In genomic region chr14:50807487-50808072, GRCm38 (mm10) we compare ENCODE assay signal across 8 mouse cellular contexts. TPM values are rescaled to one million over a fixed set of nuclear protein-coding genes. Genes with fewer than 3 reads are reported as not detected.
DNase-seq lines count a peak whose midpoint lies in the region; ATAC-seq and TF ChIP-seq lines count a peak whose summit lies in the region.

TSS of gene Ccnb1ip1 (minus strand) at chr14:50807732.
TSS of gene Parp2 (plus strand) at chr14:50807841.

- in situ Hi-C loops in CH12.LX (cut with MboI; ENCODE audit: low pct_ligation_motif_present, low pct_unique_long_range_greater_than_20kb, low sequenced_read_pairs): loop anchor here (5.0 to 25.0 kb wide), 3 partner anchors 125 to 455 kb away; partner anchors contain the start of genes Pip4p1, Pnp and Rnase2a

- TF ChIP-seq RAD21 in CH12.LX (IDR thresholded peaks at IDR 0.05; ENCODE audit: low read depth, low read length): no peak

- H3K9ac ChIP-seq in CH12.LX (ENCODE audit: insufficient read depth, low read depth): peak within 1 kb of the TSS; percentile 96
- H3K9ac ChIP-seq in forebrain, embryonic 11.5 days (ENCODE audit: low read length): peak within 1 kb of the TSS; percentile 77
- H3K9ac ChIP-seq in heart, embryonic 16.5 days (ENCODE audit: low read length): peak within 1 kb of the TSS; percentile 86
- peak within 1 kb of the TSS; percentile 69 for H3K9ac ChIP-seq in liver, embryonic 15.5 days
- peak within 1 kb of the TSS; percentile 64 for H3K9ac ChIP-seq in neural tube, embryonic 12.5 days

- TF ChIP-seq EP300 in CH12.LX (IDR thresholded peaks at IDR 0.05; ENCODE audit: low read length): 0 out of 2 replicates have a peak, but pooled peaks have one; percentile 9

- H3K4me3 ChIP-seq in CH12.LX (replicated peaks in 1 of 3; ENCODE audit: low read depth in 2 of 3, low read length in 2 of 3, poor library complexity in 1 of 3): peak within 1 kb of the TSS; percentile 69 to 100 (median 76)
- H3K4me3 ChIP-seq in forebrain, embryonic 11.5 days (ENCODE audit: low read depth, low read length): peak within 1 kb of the TSS; percentile 50
- peak within 1 kb of the TSS; percentile 78 for H3K4me3 ChIP-seq in heart, embryonic 16.5 days (ENCODE audit: low read length)
- peak within 1 kb of the TSS; percentile 65 for H3K4me3 ChIP-seq in liver, embryonic 15.5 days (replicated peaks)
- H3K4me3 ChIP-seq in neural tube, embryonic 12.5 days: peak within 1 kb of the TSS; percentile 49

- H3K9me3 ChIP-seq in CH12.LX (replicated peaks; ENCODE audit: low read length): no peaks in the 10 kb centered on the region
- no peaks in the 10 kb centered on the region for H3K9me3 ChIP-seq in forebrain, embryonic 11.5 days (ENCODE audit: control insufficient read depth, low read length)
- no peaks in the 10 kb centered on the region for H3K9me3 ChIP-seq in heart, embryonic 16.5 days (replicated peaks; ENCODE audit: control insufficient read depth, low read length)
- no peaks in the 10 kb centered on the region for H3K9me3 ChIP-seq in liver, embryonic 15.5 days (replicated peaks)
- H3K9me3 ChIP-seq in neural tube, embryonic 12.5 days: no peaks in the 10 kb centered on the region

- DNase-seq in CH12.LX (ENCODE audit: extremely low read depth): peak; percentile 97
- DNase-seq in c-Kit-positive CD71-positive TER-119-negative erythroid progenitor cells, embryonic 14.5 days (ENCODE audit: low read depth): peak; percentile 95
- DNase-seq in forebrain, embryonic 11.5 days (ENCODE audit: low spot score): peak; percentile 95
- peak; percentile 94 to 96 for DNase-seq in kidney, postnatal 36 days
- peak; percentile 99 for DNase-seq in telencephalon, adult 2 months (ENCODE audit: low read depth, low spot score)

- no peak within 1 kb of the TSS for H3K27ac ChIP-seq in CH12.LX (ENCODE audit: insufficient read depth, low read depth)
- peak within 1 kb of the TSS; percentile 84 for H3K27ac ChIP-seq in forebrain, embryonic 11.5 days (ENCODE audit: low read depth, low read length)
- peak within 1 kb of the TSS; percentile 90 for H3K27ac ChIP-seq in heart, embryonic 16.5 days (ENCODE audit: low read length)
- peak within 1 kb of the TSS; percentile 90 for H3K27ac ChIP-seq in liver, embryonic 15.5 days (replicated peaks)
- peak within 1 kb of the TSS; percentile 57 for H3K27ac ChIP-seq in neural tube, embryonic 12.5 days

- TF ChIP-seq POLR2A in CH12.LX (IDR thresholded peaks at IDR 0.05; ENCODE audit: low read depth, low read length): peak; percentile 95

- ATAC-seq in forebrain, embryonic 11.5 days (replicated peaks; ENCODE audit: low FRiP score): peak; percentile 97
- ATAC-seq in heart, embryonic 16.5 days (replicated peaks; ENCODE audit: extremely low read depth, insufficient read depth, low FRiP score): peak; percentile 99
- peak; percentile 100 for ATAC-seq in liver, embryonic 15.5 days (ENCODE audit: insufficient read depth)
- peak; percentile 97 for ATAC-seq in neural tube, embryonic 12.5 days (ENCODE audit: low FRiP score, low read depth)

- H3K4me2 ChIP-seq in CH12.LX (ENCODE audit: insufficient read depth, low read depth, poor library complexity, severe bottlenecking): peak within 1 kb of the TSS; percentile 98
- H3K4me2 ChIP-seq in forebrain, embryonic 11.5 days (ENCODE audit: low read depth, low read length, severe bottlenecking): peak within 1 kb of the TSS; percentile 59
- peak within 1 kb of the TSS; percentile 66 for H3K4me2 ChIP-seq in heart, embryonic 16.5 days (ENCODE audit: low read depth, low read length)
- H3K4me2 ChIP-seq in liver, embryonic 15.5 days: peak within 1 kb of the TSS; percentile 82
- H3K4me2 ChIP-seq in neural tube, embryonic 12.5 days (replicated peaks): peak within 1 kb of the TSS; percentile 55

- H3K4me1 ChIP-seq in CH12.LX (ENCODE audit: control insufficient read depth in 1 of 2, insufficient read depth in 2 of 2): peaks cover 0 to 11% of the 10 kb centered on the region in 2 experiments; a peak in 1 of 4 replicates
- no peaks in the 10 kb centered on the region for H3K4me1 ChIP-seq in forebrain, embryonic 11.5 days (replicated peaks; ENCODE audit: control insufficient read depth, insufficient read depth, low read length)
- peaks cover 3% of the 10 kb centered on the region for H3K4me1 ChIP-seq in heart, embryonic 16.5 days (ENCODE audit: control insufficient read depth, insufficient read depth, low read length)
- peaks cover 18% of the 10 kb centered on the region for H3K4me1 ChIP-seq in liver, embryonic 15.5 days (replicated peaks)
- H3K4me1 ChIP-seq in neural tube, embryonic 12.5 days: peaks cover 3% of the 10 kb centered on the region; the same call in 1 of the 2 replicates

- under 1% methylated on average over 42 of the region's 42 CpGs for WGBS in forebrain, embryonic 11.5 days
- WGBS in heart, embryonic 16.5 days: under 1% methylated on average over 42 of the region's 42 CpGs
- under 1% methylated on average over 42 of the region's 42 CpGs for WGBS in liver, embryonic 15.5 days (ENCODE audit: insufficient replicate concordance)
- under 1% methylated on average over 42 of the region's 42 CpGs for WGBS in neural tube, embryonic 12.5 days

- no peaks in the 10 kb centered on the region for H3K27me3 ChIP-seq in CH12.LX (replicated peaks)
- no peaks in the 10 kb centered on the region for H3K27me3 ChIP-seq in forebrain, embryonic 11.5 days (ENCODE audit: control insufficient read depth, insufficient read depth, low read length)
- H3K27me3 ChIP-seq in heart, embryonic 16.5 days (ENCODE audit: control insufficient read depth, insufficient read depth, low read length): no peaks in the 10 kb centered on the region
- no peaks in the 10 kb centered on the region for H3K27me3 ChIP-seq in liver, embryonic 15.5 days
- H3K27me3 ChIP-seq in neural tube, embryonic 12.5 days (replicated peaks): no peaks in the 10 kb centered on the region

- dilution Hi-C loops in CH12.LX (cut with MboI; ENCODE audit: extremely low pct_ligation_motif_present, extremely low pct_unique_long_range_greater_than_20kb, low sequenced_read_pairs): no loop called here

- peaks cover 18 to 28% of the 10 kb centered on the region in 2 experiments for H3K36me3 ChIP-seq in CH12.LX (replicated peaks in 1 of 2; ENCODE audit: control insufficient read depth in 1 of 2, insufficient read depth in 1 of 2, low read length in 1 of 2)
- no peaks in the 10 kb centered on the region; the same call in 1 of the 2 replicates for H3K36me3 ChIP-seq in forebrain, embryonic 11.5 days (ENCODE audit: control insufficient read depth, insufficient read depth, low read length)
- H3K36me3 ChIP-seq in heart, embryonic 16.5 days (ENCODE audit: control insufficient read depth, insufficient read depth): peaks cover 18% of the 10 kb centered on the region
- peaks cover 19% of the 10 kb centered on the region for H3K36me3 ChIP-seq in liver, embryonic 15.5 days (replicated peaks)
- peaks cover 18% of the 10 kb centered on the region for H3K36me3 ChIP-seq in neural tube, embryonic 12.5 days

- H3K79me2 ChIP-seq in CH12.LX (replicated peaks; ENCODE audit: control insufficient read depth, extremely low read depth, insufficient read depth, poor library complexity, severe bottlenecking): peaks cover 2% of the 10 kb centered on the region; the same call in 1 of the 2 replicates

- TF ChIP-seq CTCF in CH12.LX (conservative IDR thresholded peaks at IDR 0.05 in 1 of 2, IDR thresholded peaks at IDR 0.05 in 1 of 2; ENCODE audit: low read depth in 2 of 2, low read length in 2 of 2): no peak

TF ChIP-seq in CH12.LX, 34 proteins besides CTCF, POLR2A, EP300 and RAD21 (continues in another document):
- peak; percentile 87 for TF ChIP-seq MAFK (IDR thresholded peaks at IDR 0.05; ENCODE audit: insufficient replicate concordance, low read length)
- TF ChIP-seq NRF1 (IDR thresholded peaks at IDR 0.05; ENCODE audit: low read depth, low read length): peak; percentile 71
- TF ChIP-seq SMC3 (IDR thresholded peaks at IDR 0.05; ENCODE audit: low read depth, low read length): no peak
- peak; percentile 82 for TF ChIP-seq MEF2A (IDR thresholded peaks at IDR 0.05; ENCODE audit: borderline replicate concordance, low read depth, low read length)
- TF ChIP-seq ZNF384 (IDR thresholded peaks at IDR 0.05; ENCODE audit: low read depth, low read length): no peak
- peak; percentile 87 for TF ChIP-seq USF1 (IDR thresholded peaks at IDR 0.05; ENCODE audit: low read depth, low read length)
- peak; percentile 79; the same call in 1 of the 2 replicates for TF ChIP-seq POLR2AphosphoS2 (IDR thresholded peaks at IDR 0.05; ENCODE audit: low read depth, low read length)
- TF ChIP-seq GABPA (IDR thresholded peaks at IDR 0.05; ENCODE audit: insufficient replicate concordance, low read depth, low read length): no peak; the same call in 1 of the 2 replicates
- TF ChIP-seq NELFE (IDR thresholded peaks at IDR 0.05; ENCODE audit: low read depth, low read length): peak; percentile 93
- TF ChIP-seq SIN3A (IDR thresholded peaks at IDR 0.05; ENCODE audit: low read length): peak; percentile 95
- TF ChIP-seq E2F4 (IDR thresholded peaks at IDR 0.05; ENCODE audit: insufficient replicate concordance, low read depth, low read length): peak; percentile 93
- TF ChIP-seq PAX5 (IDR thresholded peaks at IDR 0.05; ENCODE audit: low read length): no peak
- no peak for TF ChIP-seq JUN (IDR thresholded peaks at IDR 0.05; ENCODE audit: insufficient read depth, low read depth, low read length)
- peak; percentile 93 for TF ChIP-seq ELF1 (IDR thresholded peaks at IDR 0.05; ENCODE audit: low read depth, low read length)
- TF ChIP-seq ZC3H11A (IDR thresholded peaks at IDR 0.05; ENCODE audit: low read depth, low read length): no peak

RNA-seq across cellular contexts. Expression of gene Ccnb1ip1, which starts in this region (rescaled TPM):
- total RNA-seq in CH12.LX (2012; rRNA removed) (2.7 and 4.2 TPM in 2 replicates), CH12.LX (2014; rRNA removed) (not detected in 2 replicates)
- polyA plus RNA-seq in CH12.LX (2012; ENCODE audit: insufficient read length, low read depth): not detected in 2 replicates
- polyA plus RNA-seq in forebrain, embryonic 11.5 days (2014; fragmentation: Nextera tagmentation; extraction: Ambion mirVana): not detected in 2 replicates
- polyA plus RNA-seq in heart, embryonic 16.5 days (2015; fragmentation: Nextera tagmentation; extraction: Ambion mirVana): not detected in 2 replicates
- not detected in 2 replicates for polyA plus RNA-seq in liver, embryonic 15.5 days (2015; fragmentation: Nextera tagmentation; extraction: Ambion mirVana)
- polyA plus RNA-seq in neural tube, embryonic 12.5 days (2016; fragmentation: Nextera tagmentation; extraction: Ambion mirVana): not detected in 2 replicates

RNA-seq across cellular contexts. Expression of gene Parp2, which starts in this region (rescaled TPM):
- total RNA-seq in CH12.LX (2012; rRNA removed) (55.9 and 64.6 TPM in 2 replicates), CH12.LX (2014; rRNA removed) (95.9 and 117 TPM in 2 replicates)
- 82.3 and 90.9 TPM in 2 replicates for polyA plus RNA-seq in CH12.LX (2012; ENCODE audit: insufficient read length, low read depth)
- 73.9 and 87.7 TPM in 2 replicates for polyA plus RNA-seq in forebrain, embryonic 11.5 days (2014; fragmentation: Nextera tagmentation; extraction: Ambion mirVana)
- 39.3 and 40.4 TPM in 2 replicates for polyA plus RNA-seq in heart, embryonic 16.5 days (2015; fragmentation: Nextera tagmentation; extraction: Ambion mirVana)
- 25.7 and 28.0 TPM in 2 replicates for polyA plus RNA-seq in liver, embryonic 15.5 days (2015; fragmentation: Nextera tagmentation; extraction: Ambion mirVana)
- polyA plus RNA-seq in neural tube, embryonic 12.5 days (2016; fragmentation: Nextera tagmentation; extraction: Ambion mirVana): 51.3 and 58.6 TPM in 2 replicates
